Mouse (Mus musculus) cerebellum, postnatal 25 days (tissue): ENCODE results near the gene Gm9573.

Experiments
- DNase-seq, 2 experiments: peaks; one replicate each; pipeline ENCODE4 v3.0.0; 2021; ENCODE audit warnings: mixed read lengths in 2 of 2

Gm9573 gene

DNA sequence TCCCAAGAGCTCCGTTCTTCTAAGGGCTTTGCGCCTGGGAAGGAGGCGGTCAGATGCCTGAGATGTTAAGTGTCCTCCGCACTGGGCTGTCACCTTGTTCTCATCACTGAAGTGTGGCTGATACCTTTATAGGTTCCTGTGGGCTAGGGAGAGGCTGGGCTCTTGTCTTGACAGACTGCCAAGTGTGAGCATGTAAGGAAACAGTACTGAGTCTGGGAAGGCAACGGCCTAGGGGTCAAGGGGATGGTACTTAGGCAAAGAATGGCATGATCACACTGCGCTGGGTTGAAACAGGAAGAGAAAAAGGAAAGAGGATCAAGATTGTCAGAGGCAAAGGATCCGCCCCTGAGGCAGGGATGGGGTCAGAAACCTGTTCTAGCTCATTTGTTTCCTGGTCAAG is at the start of gene Gm9573:
Gene Gm9573 (minus strand): TSS at position 101 of the 400 bp plus-strand sequence.
- DNase-seq, result no peak

DNA sequence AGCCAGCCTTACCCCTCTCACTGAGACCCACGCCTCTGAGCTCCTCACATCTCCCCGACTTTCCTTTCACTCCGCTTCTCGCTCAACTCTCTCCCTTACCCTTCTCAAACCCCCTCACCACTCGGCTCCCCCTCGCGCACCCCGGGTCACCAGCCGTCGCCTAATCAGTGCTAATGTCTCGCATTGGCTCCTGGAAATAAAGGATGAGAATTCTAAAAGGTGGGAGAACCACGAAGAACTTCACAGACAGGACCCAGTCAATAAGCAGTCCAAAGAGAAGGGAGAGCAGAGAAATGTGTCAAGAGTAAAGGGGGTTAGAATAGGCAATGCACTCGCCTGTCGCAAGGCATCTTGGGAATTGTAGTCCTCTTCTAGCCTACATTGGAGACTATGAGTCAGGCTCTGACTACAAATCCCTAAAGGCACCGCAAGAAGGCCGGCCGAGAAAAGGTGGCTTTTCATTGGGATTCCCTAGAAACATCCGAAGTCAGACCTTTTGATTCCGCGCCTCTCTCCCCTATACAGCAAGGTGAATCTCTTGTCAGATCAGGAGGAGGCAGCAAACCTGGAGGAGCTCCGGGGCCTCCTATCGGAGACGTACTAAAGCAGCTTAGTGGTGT is 47.1 kb upstream of the Gm9573 start, which contains the start of gene Gtf2h4:
Gene Gtf2h4 (minus strand): TSS at position 324 of the 620 bp plus-strand sequence.
- DNase-seq, result peak; percentile 82 to 91

DNA sequence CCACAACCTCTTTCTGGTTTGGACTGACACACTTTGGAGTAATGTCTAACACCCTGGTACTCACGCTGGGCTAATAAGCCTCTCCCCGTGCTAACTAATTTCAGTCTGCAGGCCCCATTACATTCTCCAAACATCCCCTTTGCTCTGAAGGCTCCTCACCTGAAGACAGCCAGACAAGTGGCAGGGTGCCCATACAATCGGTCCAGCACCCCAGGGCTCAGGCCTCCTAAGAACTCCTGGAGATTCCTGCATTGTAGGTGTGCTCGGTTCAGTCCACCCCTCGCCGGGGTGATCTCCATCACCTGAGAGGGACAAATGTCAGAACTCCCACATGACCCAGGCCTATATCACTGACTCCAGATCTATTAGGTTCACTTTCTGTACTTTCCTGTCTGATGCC is 46.1 kb upstream of the Gm9573 start:
- DNase-seq, result no peak

DNA sequence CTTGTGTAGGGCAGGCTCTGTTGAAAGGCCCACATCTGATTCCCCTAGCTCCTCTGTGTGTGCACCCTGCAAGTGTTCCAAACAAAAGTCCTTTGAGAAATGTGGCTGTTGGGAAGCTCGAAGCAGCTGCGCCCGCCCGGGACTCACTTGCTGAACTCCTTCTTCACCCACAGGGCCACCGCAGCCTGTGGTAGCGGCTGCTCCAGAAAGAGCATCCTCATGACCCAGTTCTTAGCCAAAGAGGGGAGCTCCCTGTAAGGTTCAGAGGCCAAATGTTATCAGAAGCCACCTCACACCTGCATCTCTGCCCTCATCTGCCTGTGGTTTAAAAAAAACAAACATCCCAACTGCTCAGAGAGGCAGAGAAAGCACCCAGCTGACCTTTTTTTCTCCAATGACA is 45.4 kb upstream of the Gm9573 start:
- DNase-seq, result no peak

DNA sequence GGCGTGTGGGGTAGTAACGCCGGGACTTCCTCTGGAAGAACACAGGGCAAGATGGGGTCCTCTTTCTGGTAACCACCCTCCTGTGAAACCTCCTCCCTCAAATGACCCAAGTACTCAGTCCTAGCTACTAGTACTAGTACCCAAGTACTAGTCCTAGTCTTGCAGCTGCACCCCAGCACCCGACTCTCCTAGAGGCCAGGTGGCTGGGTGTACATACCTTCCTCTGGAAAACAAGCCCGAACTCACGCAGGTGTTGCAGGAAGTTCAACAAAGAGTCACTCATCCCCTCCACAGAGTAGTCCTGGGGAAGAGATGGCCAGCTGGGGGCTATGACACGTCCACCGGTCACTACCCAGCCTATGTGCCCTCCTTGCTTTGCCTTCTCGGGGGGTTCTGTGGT is 43.3 kb upstream of the Gm9573 start:
- no peak for DNase-seq

DNA sequence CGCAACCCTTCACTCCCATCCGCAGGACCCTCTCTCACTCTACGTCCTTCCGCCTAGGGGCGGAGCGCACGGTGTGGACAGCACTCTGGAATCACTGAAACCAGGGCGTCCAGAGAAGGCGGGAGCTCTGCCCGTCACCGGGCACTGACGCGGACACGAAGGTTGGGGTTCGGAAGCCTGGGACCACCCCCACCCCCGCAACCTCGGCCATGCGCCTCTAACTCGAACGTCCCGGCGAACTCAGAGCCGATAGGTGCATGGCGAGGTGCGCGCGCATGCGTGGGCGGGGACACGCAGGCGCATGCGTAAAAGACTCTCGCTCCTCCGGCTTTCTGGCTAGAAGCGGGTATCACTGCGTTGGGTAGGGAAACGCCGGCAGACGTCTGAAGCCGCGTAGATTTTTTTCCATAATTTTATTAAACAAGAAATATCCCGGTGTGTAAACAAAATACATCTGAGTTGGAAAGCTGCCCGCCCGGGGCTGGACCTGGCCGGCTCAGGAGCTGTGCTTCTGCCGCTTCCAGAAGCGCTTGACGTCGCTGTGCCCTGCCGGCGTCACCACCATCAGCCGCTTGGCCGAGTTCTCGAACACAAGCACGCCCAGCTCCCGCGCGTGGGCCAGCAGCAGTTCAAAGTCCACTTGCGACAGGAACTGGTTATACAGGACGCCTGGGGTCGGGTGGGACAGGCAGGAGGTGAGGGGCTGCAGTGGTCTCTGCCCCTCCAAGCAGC is 41.1 kb upstream of the Gm9573 start, which contains the start of gene Vars2:
Gene Vars2 (minus strand): TSS at position 259 of the 732 bp plus-strand sequence.
- peak; percentile 98 to 99 for DNase-seq

DNA sequence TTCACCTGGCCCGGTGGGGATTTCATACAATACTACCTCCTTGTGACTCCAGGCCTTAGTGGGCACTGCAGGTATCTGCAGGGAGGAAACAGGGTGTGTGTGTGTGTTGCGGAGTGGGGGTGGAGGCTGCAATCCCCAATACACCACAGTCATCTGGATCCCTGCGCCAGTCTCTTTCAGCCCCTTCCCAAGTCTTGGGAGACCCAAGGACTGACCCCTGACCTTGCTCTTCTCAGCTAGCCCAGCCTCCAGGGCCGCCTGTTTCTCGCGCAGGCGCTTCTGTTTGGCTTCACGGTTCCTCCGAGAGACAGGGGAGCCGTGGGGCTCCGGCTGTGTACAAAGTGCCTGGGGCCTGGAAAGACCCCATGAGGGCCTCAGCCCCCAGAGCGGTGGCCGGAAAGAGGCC is 40.4 kb upstream of the Gm9573 start:
- no peak for DNase-seq

DNA sequence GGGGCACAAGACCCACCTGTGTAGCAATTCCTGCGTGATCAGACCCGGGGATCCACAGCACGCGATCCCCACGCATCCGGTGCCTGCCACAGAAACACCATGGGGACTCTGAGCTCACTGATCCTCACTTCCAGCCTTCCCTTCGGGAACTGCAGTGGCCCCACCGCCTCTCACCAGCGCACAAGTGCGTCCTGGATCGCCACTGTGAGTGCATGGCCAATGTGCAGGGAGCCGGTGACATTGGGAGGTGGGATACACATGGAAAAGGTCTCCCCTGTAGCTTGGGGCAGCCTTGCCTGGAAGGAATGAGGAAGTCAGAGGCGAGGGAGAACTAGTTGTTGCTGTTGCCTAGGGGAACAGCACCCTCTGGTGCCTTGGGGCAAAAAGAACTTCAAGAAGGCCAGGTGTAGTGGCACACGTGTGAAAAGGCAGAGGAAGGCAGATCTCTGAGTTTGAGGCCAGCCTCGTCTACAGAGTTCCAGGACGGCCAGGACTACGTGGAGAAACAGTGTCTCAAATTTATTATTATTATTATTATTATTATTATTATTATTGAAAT is 39.6 kb upstream of the Gm9573 start:
- DNase-seq, result peak in 1 of 2 experiments; percentile 40

DNA sequence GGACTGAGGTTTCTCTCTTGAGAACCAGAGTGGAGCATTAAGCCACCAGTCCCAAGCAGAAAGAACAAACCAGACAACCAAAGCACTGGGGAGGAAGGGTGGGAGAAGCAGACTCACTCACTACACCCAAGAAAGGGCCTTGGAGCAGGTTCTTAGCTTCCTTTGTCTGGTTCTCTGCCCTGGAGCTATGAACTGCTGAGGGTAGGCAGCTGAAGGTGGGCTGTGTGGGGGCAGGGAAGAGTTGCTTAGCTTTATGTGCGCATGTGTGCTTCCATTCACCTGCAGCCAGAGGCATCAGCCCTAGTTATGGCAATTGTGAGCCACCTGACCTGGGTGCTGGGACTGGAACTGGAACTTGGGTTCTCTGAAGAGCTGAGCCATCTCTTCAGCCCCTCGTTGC is 26.6 kb upstream of the Gm9573 start:
- DNase-seq, result no peak

DNA sequence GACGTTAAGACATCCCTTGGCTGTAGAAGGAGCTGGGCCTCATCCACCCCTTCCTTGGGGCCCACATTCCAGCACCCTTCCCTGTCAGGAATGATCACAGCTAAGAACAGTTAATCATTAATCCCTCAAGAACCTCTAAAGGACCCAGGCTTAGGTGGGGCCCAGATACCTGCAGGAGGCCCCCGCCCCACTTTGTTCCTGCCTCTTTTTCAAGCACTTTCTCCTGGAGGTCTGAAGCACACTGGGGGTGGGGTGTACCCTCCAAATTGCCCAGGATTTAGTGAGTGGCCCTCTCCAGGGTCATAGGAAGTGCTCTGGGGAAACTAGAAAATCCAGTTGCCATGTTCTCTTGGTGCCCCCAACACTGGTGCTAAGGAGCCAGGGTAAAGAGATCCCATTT is 23.0 kb upstream of the Gm9573 start:
- no peak for DNase-seq

DNA sequence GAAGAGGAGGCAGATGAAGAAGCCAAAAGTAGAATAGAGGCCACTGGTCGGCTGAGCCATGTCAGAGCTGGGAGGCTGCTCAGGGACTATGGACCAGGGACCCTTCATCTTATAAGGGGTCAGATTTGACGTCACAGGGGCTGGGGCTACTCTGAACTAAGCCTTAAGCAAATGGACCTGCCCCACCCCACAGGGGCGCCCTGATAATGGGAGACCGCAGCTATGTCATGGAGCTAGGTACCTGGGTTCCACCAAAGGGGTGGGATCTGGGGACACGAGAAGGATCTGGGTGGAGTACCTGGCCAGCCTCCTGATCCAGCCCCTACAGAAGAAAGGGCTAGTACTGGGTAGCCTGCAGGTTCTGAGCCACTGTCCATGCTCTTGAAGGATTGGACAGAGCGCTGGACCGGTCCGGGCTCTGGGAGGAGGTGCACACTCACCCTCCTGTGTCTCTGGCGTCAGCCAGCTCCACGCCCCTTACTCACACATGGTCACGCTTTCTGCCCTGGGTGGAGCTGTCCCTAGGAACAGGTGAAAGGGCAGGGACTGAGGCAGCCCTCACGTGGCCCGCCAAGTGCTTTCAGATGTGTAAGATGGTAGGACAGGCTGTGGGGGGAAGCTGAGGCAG is 17.3 kb upstream of the Gm9573 start, which contains the start of gene Mucl3:
Gene Mucl3 (minus strand): TSS at position 87 of the 628 bp plus-strand sequence.
- no peak for DNase-seq

DNA sequence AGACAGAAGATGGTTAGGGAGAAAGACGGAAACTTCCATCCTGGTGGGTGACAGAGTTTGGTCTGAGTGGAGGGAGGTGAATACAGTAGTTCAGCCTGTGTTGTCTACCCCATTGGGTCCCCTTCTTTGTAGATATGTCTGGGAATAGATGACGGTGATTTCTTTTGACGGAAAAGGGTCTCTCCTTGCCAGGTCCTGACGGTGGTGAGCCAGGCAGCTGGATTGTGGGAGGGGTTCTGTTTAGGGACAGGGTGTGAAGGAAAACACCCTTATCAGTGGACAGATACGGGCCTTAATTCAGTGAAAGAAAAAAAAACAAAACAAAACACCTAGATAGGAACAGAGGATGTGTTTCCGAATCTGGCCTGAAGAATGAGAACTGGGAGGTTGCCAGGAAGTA is 12.9 kb upstream of the Gm9573 start:
- no peak for DNase-seq

DNA sequence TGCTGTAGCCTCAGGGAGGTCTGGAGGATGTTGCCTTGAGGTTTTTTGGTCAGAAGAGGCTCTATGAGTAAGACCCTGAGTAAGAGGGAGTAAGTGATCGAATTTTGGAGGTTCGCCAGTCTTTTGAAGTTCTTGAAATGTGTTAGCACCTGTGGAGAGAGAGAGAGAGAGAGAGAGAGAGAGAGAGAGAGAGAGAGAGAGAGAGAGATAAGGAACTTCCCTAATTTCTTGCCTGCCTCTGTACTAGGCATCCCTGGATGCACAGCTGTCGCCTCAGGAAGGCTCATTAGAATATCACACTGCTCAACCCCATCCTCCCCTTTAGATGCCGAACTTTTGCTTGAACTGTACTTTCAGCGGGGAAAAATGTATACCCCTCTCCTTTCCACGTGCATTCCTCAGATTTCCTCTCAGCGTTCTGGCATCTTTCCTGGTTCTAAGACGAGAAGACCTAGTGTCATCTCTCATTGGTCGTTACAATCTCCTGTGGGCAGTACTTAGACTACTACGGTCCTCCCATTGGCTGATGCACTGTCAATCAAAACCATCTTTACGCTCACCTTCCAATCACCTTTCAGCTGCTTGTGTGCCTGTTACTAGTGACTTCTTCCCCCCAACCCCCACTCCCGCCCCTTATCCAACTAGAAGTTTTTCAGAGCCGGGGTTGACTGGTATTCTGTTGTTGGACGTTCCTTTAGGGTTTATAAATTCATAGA is 12.2 kb upstream of the Gm9573 start:
- peak; percentile 34 to 60 for DNase-seq

DNA sequence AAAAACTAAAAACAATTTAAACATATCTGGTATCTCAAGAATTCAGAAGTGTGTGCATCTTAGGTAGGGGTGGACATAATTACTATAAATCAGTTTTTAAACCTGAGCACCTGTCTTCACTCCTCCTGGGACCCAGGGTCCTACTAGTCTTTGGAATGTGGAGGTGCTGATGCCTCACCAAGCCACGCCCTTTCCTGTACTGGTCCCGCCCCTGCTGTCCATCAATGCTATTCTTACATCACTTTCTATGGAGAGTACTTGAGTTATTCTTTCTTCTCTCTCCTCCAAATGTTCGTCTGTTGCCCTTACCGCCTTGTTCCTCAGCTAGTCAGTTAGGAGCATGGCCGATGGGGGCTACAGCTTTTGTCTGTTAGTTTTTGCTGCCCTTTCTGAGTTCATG is 9.9 kb upstream of the Gm9573 start:
- peak; percentile 32 to 66 for DNase-seq

DNA sequence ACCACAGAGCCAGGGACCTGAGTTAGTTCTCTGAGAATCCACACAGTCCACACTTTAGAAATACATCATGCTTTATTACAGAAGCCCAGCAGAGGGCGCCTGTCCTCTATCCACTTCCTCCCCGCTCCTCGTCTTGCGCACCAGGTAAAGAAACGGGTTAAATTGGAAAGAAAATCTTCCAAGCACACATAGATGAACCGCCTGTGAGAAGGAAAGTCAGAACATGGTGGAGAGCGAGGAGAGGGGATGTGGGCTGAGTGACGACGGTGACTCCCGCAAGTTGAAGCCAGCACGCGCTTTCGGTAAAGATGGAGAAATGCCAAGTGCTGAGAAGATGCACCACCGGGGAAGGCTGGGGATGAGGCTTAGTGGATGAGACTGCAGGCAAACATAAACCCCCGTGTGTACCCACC is 9.3 kb upstream of the Gm9573 start:
- peak; percentile 82 to 86 for DNase-seq

DNA sequence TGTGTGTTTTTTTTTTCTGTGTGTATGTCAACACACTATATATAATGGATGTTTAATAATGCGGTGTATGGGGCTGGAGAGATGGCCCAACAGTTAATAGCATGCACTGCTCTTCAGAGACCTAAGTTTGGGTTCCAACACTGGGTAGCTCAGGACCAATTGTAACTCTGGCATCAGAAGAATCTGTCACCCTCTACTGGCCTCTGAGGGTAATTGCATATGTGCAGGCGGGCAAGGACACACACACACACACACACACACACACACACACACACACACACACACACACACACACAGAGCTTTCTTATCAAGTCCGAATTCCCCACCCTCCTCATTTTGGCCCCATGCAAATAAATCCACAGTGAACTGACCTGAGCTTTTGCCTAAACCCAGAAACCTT is 8.8 kb upstream of the Gm9573 start:
- no peak for DNase-seq

DNA sequence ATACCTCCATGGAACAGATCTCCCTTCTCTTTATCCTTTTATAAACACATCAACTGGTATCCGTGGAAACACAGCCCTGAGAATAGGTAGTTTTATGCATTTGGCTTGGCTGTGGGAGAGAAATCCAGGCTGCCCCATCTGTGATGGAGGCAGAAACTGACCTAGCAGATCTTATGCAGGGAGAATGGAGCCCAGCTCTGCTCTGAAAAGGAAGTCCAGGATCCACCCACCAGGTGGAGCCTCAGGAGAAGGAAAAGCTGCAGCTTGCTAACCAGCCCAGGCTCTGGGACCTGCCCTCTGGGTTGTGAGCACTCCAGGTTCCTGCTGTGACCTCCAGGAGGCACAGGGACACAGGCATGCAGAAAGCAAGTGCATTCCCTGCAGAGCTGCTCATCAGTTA is 7.6 kb upstream of the Gm9573 start:
- DNase-seq, result peak; percentile 32 to 56

DNA sequence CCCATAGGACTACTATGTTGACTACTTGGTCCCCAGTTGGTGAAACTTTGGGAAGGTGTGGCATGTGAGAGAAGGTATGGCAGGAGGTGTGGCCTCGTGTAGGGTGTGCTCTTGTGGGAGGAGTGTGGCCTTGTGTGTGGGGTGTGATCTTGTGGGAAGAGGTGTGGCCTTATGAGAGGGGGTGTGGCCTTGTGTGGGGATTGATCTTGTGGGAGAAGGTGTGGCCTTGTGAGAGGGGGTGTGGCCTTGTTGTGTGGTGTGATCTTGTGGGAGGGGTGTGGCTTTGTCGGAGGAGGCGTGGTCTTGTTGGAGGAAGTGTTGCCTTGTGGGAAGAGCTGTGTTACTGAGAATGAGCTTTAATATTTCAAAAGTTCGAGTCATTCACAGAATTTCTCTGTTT is 9.3 kb downstream of the Gm9573 start:
- no peak for DNase-seq

DNA sequence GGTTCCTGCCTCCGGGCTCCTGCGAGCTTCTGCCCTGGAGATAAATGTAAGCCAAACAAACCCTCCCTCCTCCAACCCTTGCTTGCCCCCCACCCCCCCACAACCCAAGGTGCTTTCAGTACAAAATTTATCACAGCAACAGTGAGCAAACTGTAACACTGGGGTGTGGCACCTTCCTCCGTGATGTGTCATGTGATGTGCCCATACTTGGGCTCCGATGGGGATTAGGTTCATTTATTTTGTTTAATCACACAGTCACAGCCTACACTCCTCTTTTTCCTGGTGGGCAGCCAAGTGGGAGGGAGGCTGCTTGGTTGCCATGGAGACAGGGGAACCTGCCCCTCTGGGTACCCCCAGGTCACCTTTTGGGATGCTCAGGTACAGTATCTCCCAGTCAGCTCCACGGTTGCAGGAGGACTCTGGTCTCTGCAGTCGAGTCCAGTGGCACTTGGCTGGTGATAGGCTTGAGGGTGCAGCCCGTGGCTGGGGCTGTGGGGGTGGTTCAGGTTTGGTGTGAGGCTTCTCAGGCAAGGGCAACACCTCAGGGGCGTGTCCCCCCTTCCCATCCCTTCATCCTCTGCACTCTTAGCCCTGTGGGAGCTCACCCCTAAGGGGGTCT is 24.6 kb downstream of the Gm9573 start:
- no peak for DNase-seq

DNA sequence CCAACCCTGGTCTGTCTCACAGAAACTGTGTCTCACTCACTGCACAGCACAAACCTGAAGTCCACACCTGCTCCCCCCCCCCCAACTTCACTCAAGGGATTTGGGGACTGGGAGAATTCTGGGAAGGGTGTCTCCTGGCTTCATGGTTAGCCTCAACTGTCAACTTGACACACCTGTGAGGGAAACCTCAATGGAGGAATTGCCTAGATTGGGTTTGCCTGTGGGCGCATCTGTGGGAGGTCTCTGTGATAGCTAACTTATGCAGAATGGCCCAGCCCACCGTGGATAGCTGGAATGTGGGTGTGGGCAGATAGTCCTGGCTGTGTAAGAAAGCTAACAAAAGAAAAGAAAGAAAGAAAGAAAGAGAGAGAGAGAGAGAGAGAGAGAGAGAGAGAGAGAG is 25.2 kb downstream of the Gm9573 start, which contains the start of gene Sfta2:
Gene Sfta2 (plus strand): TSS at position 301 of the 400 bp plus-strand sequence.
- no peak for DNase-seq

DNA sequence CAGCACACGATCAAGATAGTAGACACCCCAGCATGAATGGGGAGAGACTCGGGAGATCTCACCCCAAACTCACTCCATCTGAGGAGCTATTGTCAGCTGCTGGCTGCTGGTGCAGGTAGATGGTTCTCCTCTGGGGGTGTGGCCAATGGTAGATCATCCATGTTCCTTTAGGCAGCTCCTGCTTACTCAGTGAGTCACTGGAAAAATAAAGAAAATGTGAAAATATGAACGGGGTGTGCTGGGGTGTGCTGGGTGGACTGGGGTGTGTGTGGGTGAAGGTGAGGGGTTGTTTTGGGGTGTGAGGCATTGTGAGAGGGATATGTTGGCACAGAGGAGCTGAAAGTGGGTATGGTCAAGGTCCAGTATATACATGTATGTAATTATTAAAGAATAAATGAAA is 29.0 kb downstream of the Gm9573 start:
- no peak for DNase-seq

DNA sequence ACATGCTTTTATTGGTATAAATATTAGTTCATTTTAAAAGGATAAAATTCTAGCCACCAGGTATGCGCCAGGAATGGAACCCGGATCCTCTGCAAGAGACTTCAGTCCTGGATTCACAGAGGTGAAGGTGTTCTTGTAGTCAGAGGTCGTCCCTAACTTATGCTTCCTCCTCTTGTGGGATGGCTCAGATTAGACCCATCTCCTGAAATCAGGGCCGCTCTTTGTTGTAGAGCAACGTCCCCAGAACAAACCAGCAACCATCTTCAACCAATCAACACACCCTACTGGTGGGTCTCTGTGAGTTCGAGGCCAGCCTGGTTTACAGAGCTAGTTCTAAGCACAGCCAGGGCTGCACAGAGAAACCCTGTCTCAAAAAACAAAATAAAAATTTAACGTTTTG is 32.0 kb downstream of the Gm9573 start:
- no peak for DNase-seq
